Mouse (Mus musculus) natural killer cell, adult 2 months (primary cell): ENCODE measurements around the gene Itfg2.

Source experiments
- DNase-seq, 2 experiments: peaks; one replicate each; pipeline ENCODE4 v3.0.0; 2022; ENCODE audit warnings: low spot score in 2 of 2

Itfg2 gene

DNA sequence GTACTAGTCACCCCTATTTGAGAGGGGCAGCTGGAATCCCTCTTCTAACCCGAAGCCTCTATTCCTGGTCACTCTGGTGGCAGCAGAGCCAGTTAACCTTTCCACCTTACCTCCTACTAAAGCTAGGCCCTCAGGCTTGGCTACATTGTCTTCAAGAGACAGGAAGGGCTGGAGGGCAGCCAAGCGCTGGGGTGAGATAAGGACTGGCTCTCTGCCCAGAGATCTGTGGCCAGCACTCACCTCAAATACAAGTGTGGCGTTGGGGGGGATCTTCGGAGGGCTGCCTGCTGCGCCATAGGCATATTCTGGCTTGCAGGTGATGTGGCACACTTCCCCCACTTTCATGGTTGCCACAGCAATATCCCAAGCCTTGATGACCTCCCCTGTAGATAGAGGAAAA is 10.7 kb upstream of the Itfg2 start:
- DNase-seq, result no peak

DNA sequence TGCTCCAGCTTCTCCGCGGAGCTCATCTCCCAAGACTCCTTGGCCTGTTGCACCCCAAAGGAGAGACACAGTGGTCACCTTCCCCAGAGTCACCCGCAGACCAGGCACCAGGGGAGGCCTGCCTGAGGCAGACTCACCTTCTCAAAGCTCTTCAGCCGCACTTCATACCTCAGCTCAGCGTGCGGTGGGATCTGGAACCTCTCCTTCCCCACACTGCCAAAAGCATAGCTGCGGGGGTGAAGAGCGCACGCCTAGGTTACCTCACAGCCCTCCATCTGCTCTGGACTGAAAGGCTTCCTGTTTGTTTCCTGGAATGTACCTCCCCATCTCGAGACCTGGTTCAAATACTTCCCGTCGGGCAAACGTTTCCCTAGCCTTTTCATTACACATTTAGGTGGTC is 8.8 kb upstream of the Itfg2 start:
- no peak for DNase-seq

DNA sequence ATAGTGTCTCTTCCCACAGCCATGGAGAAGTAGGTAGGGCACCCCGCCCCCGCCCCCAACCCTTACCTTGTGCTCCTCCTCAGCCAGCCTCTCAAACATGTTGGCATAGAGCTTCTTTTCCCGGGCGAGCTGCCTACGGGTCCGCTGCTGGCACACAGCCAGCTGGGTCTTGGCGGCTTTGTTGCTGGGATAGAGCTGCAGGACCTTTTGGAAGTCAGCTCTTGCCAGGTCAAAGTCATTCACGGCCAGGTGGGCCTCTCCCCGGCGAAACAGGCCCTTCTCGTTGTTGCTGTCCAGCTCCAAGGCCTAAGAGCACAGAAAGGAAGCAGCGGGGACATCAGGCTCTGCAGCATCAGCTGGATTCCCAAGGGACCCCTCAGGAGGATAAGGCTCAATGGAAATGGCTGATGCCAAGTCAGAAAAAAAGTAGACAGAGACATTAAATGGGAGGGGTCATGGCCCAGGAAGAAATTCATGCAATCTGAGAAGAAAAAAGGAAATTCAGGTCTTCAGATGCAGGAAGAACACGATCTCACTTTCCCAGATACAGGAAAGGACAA is 7.7 kb upstream of the Itfg2 start:
- DNase-seq, result no peak

DNA sequence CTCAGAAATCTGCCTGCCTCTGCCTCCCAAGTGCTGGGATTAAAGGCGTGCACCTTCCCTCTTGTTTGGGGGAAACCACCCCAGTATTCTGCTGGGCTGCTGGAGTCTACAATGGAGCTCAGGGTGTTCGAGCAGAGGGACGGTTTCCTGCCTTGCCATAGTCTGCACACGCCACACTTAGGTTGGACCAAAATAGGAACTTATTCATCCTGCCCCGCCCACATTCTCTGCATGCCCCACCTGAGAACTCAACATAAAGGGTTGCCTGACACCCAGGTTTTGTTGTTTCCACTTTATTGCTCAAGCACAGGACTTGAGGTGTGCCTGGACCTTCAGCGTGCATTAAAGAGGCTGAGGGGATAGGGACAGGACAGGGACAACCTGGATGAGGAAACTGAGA is 5.1 kb upstream of the Itfg2 start:
- DNase-seq, result no peak

DNA sequence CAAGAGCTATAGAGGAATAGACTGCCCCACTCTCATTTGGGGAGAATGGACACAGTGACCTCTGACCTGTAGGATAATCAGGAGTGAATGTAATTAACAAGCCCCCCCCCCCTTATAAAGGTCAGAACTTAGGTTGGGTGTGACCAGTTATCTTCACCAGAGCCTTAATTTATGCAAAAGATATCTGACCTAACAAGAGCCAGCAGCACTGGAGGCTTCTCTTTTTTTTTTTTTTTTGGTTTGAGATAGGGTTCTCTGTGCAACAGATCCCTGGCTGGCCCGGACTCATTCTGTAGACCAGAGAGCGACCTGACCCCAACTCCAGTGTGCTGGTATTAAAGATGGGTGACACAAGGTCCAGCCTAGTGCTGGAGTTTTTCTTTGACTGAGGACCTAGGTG is 4.6 kb upstream of the Itfg2 start:
- DNase-seq, result no peak

DNA sequence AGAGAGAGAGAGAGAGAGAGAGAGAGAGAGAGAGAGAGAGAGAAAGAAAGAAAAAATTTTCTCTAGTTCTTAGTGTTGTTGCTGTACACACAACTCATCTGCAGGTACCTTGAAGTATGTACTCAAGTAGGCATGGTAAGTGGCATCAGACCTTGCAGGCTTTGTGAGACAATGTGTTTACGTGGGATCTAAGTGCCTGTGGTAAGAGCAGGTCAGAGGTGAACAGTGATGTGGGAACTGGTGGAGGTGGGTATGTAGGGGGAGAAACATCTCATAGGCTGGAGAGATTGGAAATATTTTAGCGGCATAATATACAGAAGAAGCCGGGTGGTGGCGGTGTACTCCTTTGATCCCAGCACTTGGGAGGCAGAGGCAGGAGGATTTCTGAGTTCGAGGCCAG is 2.8 kb upstream of the Itfg2 start:
- DNase-seq, result no peak

DNA sequence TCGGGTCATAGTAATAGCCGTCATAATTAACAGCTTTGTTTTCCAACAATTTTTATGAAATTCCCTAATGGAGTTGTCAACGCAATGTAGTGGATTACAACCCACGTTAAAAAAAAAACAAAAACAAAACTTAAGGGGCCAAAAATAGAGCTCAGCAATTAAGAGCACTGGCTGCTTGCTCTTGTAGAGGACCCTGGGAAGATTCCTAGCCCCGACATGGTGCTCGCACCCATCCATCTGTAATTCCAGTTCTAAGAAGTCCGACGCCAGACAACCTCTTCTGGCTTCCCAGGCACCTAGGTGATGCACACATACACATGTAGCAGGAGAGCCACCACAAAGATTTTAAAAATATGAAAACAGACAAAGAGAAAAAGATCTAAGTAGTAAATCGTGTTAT is 315 bp upstream of the Itfg2 start:
- DNase-seq, result no peak

DNA sequence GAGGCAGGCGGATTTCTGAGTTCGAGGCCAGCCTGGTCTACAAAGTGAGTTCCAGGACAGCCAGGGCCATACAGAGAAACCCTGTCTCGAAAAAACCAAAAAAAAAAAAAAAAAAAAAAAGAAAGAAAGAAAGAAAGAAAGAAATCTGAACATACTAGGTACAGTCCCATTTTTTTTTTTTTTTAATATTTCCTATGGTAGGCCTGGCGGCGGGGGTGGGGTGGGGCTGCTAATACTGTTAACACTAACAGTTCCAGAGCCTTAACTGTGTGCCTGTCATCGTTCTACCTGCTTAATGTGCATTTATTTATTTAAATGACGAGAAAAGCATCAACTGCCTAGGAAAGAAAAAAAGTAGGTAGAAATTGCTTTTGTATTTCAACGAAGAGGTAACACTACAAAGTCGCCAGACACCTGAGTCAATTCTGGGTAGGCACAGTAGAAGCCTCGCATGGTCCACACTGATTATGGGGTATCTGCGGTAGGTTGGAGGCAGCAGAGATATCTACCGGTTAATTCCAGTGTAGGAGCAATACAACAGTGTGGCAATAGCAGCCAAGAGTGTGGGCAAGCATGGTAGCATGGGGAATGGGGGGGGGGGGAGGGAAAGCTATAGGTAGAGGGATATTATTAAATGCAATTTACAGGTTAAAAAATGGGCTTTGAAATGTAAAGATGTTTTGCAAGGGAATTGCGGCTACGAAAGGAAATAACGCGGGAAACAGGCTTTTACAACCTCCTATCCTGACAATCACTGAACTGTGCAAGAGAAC is 1.0 kb downstream of the Itfg2 start:
- DNase-seq, result no peak

DNA sequence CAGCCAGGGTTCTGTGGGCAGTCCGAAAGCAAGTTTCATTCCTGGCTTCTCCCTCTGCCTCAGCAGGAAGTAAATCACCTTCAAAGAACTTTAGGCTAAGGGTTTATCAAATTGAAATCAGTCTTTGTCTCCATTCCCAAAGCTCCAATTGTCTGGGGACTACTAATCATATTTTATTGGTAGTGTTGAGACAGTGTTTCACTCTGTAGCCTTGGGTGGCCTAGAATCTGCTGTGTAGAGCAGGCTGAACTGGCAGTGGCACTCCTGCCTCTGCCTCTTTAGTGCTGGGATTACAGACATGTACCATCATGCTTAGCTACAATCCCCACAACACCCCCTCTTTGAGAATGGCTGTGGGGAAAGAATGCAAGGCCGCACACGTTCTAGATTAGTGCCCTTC is 3.3 kb downstream of the Itfg2 start:
- no peak for DNase-seq

DNA sequence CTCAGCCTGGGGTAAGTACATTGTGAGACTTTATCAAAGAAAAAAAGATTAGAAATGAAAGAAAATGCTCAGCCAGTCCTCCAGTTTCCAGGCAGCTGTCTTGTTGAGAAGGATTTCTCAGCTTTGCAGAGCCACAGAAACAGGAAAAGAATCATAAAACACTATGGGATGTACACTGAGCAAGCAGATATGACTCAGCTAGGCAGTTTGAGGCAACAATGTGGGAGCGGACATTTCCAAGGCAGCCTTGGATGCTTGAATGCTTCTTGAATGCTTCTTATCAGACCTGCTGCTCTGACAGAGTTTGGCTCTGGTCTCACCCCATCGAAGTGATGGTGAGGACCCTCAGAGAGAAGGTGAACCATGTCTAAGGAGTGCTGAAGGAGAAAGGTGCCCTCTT is 3.7 kb downstream of the Itfg2 start:
- no peak for DNase-seq

DNA sequence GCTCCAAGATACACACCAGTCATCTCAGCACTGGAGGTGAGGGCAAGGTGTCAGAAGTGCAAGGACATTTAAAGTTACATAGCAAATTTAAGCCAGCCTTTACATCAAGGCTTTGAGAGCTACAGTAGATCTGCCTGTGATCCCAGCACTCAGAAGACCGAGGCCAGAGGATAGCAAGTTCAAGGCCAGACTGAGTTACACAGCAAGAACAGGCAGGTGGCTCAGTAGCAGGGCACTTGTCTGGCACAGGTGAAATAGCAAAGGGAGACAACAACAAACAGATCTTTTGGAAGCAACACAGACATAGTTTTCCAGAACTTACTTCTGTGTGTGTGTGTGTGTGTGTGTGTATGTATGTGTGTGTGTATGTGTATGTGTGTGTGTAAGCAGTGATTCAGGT is 6.7 kb downstream of the Itfg2 start:
- no peak for DNase-seq

DNA sequence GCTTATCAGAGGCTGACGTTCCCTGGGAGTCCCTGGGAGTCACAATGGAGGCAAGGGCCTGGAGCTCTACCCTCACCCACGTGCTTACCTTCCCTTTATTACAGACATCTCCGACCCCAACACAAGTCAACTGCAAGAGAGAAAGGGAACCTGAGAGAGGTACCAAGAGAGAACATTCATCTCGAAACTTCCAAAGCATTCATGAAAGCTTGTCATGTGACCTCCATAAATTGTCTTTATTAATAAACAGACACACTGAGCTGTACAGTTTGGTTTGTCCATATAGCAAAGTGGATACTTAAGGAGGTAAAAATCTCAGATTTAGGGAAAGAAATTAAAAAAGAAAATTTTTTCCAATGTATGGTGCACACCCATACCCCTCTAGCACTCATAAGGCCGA is 8.6 kb downstream of the Itfg2 start:
- DNase-seq, result no peak

DNA sequence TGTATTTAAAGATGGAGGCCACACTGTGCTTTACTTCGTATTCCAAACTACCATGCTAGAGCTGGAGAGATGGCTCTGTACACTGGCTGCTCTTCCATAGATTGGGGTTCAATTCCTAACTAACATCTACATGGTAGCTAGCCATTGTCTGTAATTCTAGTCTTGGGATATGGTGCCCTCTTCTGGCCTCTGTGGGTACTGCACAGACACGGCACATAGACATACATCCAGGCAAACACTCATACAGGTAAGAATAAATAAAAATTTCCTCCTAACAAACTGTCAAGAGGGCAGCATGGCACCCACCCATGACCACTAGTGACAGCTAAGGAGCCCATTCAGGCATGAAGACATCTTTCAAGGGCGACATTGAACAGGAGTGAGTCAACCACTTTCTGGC is 13.6 kb downstream of the Itfg2 start:
- peak; percentile 58 to 77 for DNase-seq

DNA sequence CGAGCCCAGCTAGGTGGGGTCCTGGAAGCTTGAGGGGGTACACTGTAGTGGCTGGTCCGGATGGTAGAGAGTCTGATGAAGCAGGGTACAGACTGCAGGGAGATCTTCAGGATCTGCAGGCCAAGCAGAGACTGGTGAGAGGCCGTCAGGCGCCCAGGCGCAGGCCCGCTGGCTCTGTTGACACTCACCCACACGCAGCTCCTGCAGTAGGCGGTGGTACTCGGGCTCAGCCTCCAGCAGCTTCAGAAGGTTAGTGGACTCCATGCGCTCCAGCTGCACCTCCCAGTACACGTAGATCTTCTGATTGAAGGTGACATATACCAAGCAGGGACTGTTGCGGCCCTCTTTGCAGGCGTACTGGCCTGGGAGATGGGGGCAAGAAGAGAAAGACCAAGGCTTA is 14.4 kb downstream of the Itfg2 start:
- DNase-seq, result no peak

DNA sequence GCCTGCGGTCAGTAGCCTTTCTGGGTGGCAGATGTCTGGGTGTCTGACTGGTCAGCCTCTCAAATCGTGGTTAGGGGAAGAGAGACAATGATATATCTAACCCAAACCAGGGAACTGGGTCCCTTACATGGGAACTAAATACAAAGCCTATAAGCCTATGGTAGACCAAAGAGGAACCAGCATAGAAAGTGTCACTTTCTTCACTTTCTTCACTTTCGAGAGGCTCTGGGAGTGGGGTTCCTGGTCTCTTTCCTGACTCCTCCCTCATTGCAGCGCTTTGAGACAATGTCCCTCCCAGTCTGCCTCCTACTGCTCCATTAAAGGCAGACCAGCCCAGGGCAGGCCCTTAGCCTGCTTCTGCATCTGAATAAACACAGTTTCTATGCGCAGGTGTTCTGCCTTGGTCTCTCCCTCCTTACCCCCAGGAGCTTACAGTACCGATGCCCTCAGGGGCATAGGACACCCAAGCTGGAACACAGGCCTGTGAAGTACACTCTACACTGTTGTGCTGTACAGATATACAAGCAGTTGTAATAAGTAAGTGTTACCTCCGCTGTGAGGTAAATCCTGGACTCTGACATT is 16.1 kb downstream of the Itfg2 start:
- no peak for DNase-seq

DNA sequence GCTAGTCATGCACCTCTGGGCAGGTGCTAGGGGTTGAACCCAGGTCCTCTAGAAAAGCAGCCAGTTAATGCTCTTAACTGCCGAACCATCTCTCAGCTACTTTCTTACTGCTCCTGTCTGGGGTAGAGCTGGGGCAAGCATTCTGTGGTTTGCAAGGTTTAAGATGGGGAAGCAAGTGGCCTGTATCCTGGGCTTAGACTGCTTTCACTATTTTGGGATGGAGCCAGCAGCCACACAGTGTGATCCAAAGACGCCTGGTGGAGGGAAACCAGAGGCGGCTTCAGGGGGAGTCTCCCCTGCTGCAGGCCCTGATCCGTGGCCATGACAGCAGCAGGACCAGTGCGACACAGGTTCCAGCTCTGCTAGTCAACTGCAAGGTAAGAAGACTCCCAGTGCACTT is 20.0 kb downstream of the Itfg2 start:
- no peak for DNase-seq

DNA sequence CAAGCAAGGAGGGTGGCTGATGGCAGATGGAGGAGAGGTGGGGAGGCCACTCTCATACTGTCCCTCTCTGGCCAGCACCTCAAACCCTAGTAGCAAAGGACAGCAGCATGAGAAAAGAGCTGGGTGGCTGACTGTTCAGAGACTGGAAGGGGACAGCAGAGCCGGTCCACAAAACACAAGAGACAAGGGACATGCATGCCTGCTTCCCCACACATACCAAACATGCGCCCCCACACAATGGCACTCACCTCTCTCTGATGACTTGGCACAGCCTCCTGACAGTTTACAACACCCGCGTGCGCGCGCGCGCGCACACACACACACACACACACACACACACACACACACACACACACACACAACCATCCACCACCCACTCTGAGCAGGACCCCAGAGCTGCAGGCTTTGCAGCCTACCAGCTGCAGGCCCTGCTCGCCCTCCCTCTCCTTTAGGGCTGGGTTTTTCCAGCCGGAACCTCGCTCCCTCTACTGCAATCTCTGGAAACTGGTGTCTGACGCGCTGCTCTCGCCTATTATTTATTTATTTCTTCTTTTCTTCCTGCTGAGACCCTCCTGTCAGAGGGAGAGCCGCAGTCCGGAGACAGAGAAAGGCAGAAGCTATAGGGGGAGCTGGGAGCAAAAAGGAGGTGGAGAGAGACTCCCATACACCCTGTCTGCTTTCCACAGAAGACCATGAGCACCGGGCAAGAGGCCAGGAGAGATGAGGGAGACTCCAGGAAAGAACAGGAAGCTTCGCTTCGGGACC is 25.1 kb downstream of the Itfg2 start:
- no peak for DNase-seq

DNA sequence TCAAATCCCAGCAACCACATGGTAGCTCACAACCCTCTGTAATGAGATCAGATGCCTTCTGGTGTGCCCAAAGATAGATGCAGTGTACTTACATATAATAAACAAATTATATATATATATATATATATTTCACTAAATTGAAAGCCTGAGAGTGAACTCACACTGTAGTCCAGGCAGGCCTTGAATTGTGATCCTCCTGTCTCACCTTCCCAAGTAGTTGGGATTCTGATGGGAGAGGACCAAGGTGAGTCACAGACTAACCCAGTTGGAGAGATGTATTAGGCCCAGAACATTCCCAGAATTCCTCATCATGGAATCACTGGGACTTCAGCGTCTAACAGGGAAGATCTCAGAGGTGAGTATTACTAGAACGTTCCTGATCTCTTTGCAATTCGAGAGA is 25.7 kb downstream of the Itfg2 start, which contains the start of gene Nrip2:
TSS of gene Nrip2 (plus strand) at position 301 of the 400 bp plus-strand sequence.
- DNase-seq, result no peak

DNA sequence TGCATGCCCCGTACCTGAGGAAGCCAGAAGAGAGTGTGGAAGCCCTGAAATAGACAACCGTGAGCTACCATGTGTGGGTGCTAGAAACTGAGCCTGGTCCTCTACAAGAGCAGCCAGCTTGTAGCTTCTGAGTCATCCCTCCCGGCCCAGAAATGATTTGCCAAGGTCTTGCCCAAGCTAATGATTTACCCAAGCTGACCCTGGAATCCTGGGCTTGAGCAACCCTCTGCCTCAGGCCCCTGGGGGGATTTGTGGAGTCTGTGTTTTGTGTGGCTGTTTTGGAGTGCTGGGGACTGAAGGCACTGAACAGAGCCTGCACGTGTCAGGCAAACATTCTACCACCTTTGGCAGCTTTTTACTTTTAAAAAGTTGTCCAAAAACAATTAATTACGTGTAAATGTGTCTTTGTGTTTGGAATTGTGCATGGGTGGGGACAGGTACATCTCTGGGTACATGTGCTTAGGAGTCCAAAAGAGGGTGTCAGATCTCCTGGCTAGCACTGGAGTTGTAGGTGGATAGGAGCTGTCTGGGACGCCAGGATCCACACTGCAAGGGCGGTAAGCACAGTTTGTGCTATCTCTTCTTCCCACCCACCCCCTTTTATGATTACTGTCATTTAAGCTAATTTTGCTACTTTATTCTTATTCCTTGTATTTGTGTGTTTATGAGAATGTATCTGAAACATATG is 27.0 kb downstream of the Itfg2 start:
- DNase-seq, result no peak

DNA sequence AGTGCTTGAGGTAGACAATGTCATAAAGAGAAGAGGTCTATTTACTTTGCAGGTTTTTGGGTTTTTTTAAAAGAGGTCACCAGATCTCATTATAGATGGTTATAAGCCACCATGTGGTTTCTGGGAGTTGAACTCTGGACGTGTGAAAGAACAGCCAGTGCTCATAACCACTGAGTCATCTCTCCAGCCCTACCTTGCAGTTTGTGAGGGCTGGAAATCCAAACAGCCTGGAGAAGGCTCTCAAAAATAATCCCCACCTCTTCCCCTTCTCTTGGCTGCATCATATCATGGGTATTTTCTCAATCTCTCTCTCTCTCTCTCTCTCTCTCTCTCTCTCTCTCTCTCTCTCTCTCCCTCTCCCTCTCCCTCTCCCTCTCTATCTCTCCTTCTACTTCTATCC is 34.0 kb downstream of the Itfg2 start:
- DNase-seq, result no peak

DNA sequence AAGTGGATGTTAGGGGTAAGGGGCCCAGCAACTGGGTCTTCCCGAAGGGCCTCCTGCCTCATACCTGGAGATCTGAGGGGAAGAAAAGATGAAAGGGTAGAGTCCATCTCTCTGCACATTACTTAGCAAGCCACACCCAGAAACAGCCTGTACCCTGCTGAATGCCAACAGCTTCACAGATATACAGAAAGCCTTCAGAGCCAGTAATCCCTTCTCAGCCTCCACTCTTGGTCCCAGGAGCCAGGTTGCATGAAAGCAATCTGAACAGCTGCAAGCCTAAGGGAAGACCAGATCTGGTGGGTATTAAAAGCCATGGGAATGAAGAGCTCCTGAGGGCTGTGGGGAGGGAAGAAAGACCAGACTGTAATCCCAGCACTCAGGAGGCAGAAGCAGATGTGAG is 35.5 kb downstream of the Itfg2 start:
- DNase-seq, result no peak

DNA sequence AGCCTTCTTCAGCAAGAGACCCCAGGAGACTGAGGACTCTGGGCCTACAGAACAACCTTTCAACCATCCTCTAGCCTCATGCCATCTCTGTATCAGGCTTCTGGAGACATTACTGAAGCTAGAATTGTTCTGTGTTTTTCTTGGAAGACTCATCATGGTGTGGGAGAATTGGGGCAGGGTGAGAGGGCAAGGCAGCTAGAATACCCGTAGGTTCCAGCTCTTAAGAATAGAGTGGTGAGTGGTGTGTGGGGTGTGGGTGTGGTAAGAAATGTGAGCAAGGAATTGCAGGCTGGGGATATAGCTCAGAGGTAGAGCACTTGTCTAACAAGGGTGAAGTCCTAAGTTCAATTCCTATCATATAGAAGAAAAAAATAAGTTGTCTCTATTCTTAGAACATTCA is 39.7 kb downstream of the Itfg2 start:
- no peak for DNase-seq
